Mouse (Mus musculus): ENCODE data around the gene Plcb2. TPM values are rescaled to one million over a fixed set of nuclear protein-coding genes. Genes with fewer than 3 reads are reported as not detected.

Gene Plcb2
- polyA plus RNA-seq (2016; fragmentation: Nextera tagmentation; extraction: Ambion mirVana) = 0.41 and 0.44 TPM in 2 replicates

GRCm38 (mm10) chr2:118728337-118728736 lies at the start of gene Plcb2:
TSS of gene Plcb2 (minus strand) at chr2:118728438.
- 17% methylated on average over 7 of the region's 7 CpGs for WGBS
- H3K27me3 ChIP-seq (replicated peaks; ENCODE audit: low read depth, poor library complexity, severe bottlenecking) = peaks cover 89% of the 10 kb centered on the region
- H3K4me3 ChIP-seq = peak within 1 kb of the TSS; percentile 12; the same call in 1 of the 2 replicates
- H3K4me1 ChIP-seq = peaks cover 15% of the 10 kb centered on the region
- no peaks in the 10 kb centered on the region for H3K9me3 ChIP-seq
- no peak for DNase-seq (ENCODE audit: low spot score)
- no peaks in the 10 kb centered on the region for H3K36me3 ChIP-seq (replicated peaks)
- H3K27ac ChIP-seq (replicated peaks) = 0 out of 2 replicates have a peak within 1 kb of the TSS, but pooled peaks have one; percentile 40

- H3K9me3 ChIP-seq = no peaks in the 10 kb centered on the region
- DNase-seq (ENCODE audit: low spot score) = no peak
- peaks cover 38% of the 10 kb centered on the region for H3K27me3 ChIP-seq (replicated peaks; ENCODE audit: low read depth, poor library complexity, severe bottlenecking)
- WGBS = 70% methylated on average over 2 of the region's 2 CpGs
- no peaks in the 10 kb centered on the region for H3K36me3 ChIP-seq (replicated peaks)
- no peak overlapping the region for H3K27ac ChIP-seq (replicated peaks)
- peaks cover 14% of the 10 kb centered on the region for H3K4me1 ChIP-seq
- no peak overlapping the region for H3K4me3 ChIP-seq
Observed at GRCm38 (mm10) chr2:118776295-118776694, 48.1 kb upstream of the Plcb2 start.

GRCm38 (mm10) chr2:118775846-118776245 lies 47.6 kb upstream of the Plcb2 start:
- H3K27me3 ChIP-seq (replicated peaks; ENCODE audit: low read depth, poor library complexity, severe bottlenecking) = peaks cover 35% of the 10 kb centered on the region

GRCm38 (mm10) chr2:118775396-118775795 lies 47.2 kb upstream of the Plcb2 start:
- Histone ChIP-seq H3K36me3 (replicated peaks) (no peaks in the 10 kb centered on the region), H3K27ac (replicated peaks) (no peak overlapping the region), H3K4me1 (peaks cover 14% of the 10 kb centered on the region), H3K27me3 (replicated peaks; ENCODE audit: low read depth, poor library complexity, severe bottlenecking) (peaks cover 30% of the 10 kb centered on the region), H3K4me3 (no peak overlapping the region), H3K9me3 (no peaks in the 10 kb centered on the region)
- 80% methylated on average over 1 of the region's 1 CpGs for WGBS
- DNase-seq (ENCODE audit: low spot score) = no peak

More at GRCm38 (mm10) chr2:118775846-118776245, 47.6 kb upstream of the Plcb2 start:
- DNase-seq (ENCODE audit: low spot score) = no peak
- Histone ChIP-seq H3K9me3 (no peaks in the 10 kb centered on the region), H3K4me1 (peaks cover 14% of the 10 kb centered on the region), H3K27ac (replicated peaks) (no peak overlapping the region), H3K4me3 (no peak overlapping the region), H3K36me3 (replicated peaks) (no peaks in the 10 kb centered on the region)
- 71% methylated on average over 4 of the region's 4 CpGs for WGBS

GRCm38 (mm10) chr2:118774536-118774935 lies 46.3 kb upstream of the Plcb2 start:
- no peak for DNase-seq (ENCODE audit: low spot score)
- WGBS = 92% methylated on average over 2 of the region's 2 CpGs
- Histone ChIP-seq H3K9me3 (no peaks in the 10 kb centered on the region), H3K36me3 (replicated peaks) (no peaks in the 10 kb centered on the region), H3K27ac (replicated peaks) (no peak overlapping the region), H3K4me1 (peaks cover 8% of the 10 kb centered on the region), H3K4me3 (no peak overlapping the region), H3K27me3 (replicated peaks; ENCODE audit: low read depth, poor library complexity, severe bottlenecking) (peaks cover 26% of the 10 kb centered on the region)

GRCm38 (mm10) chr2:118772158-118772874 lies 44.1 kb upstream of the Plcb2 start, which contains the start of gene Phgr1:
TSS of gene Phgr1 (plus strand) at chr2:118772769.
- 0 out of 2 replicates have a peak, but pooled peaks cover 14% of the 10 kb centered on the region for H3K27me3 ChIP-seq (replicated peaks; ENCODE audit: low read depth, poor library complexity, severe bottlenecking)
- no peaks in the 10 kb centered on the region for H3K9me3 ChIP-seq
- no peak within 1 kb of the TSS for H3K4me3 ChIP-seq
- H3K4me1 ChIP-seq = no peaks in the 10 kb centered on the region
- no peak within 1 kb of the TSS for H3K27ac ChIP-seq (replicated peaks)
- no peaks in the 10 kb centered on the region for H3K36me3 ChIP-seq (replicated peaks)
- DNase-seq (ENCODE audit: low spot score) = no peak
- 79% methylated on average over 6 of the region's 6 CpGs for WGBS

GRCm38 (mm10) chr2:118766041-118767033 lies 38.1 kb upstream of the Plcb2 start:
- DNase-seq (ENCODE audit: low spot score) = no peak
- Histone ChIP-seq H3K4me1 (peaks cover 31% of the 10 kb centered on the region), H3K27ac (replicated peaks) (no peak overlapping the region), H3K9me3 (no peaks in the 10 kb centered on the region), H3K27me3 (replicated peaks; ENCODE audit: low read depth, poor library complexity, severe bottlenecking) (peaks cover 31% of the 10 kb centered on the region), H3K4me3 (no peak overlapping the region), H3K36me3 (replicated peaks) (no peaks in the 10 kb centered on the region)
- 73% methylated on average over 10 of the region's 10 CpGs for WGBS

GRCm38 (mm10) chr2:118764875-118765274 lies 36.6 kb upstream of the Plcb2 start:
- Histone ChIP-seq H3K27ac (replicated peaks) (no peak overlapping the region), H3K36me3 (replicated peaks) (no peaks in the 10 kb centered on the region), H3K4me1 (peaks cover 34% of the 10 kb centered on the region), H3K4me3 (no peak overlapping the region), H3K9me3 (no peaks in the 10 kb centered on the region), H3K27me3 (replicated peaks; ENCODE audit: low read depth, poor library complexity, severe bottlenecking) (peaks cover 46% of the 10 kb centered on the region)
- 82% methylated on average over 5 of the region's 5 CpGs for WGBS
- no peak for DNase-seq (ENCODE audit: low spot score)

- Histone ChIP-seq H3K4me1 (peaks cover 34% of the 10 kb centered on the region), H3K4me3 (0 out of 2 replicates have a peak overlapping the region, but pooled peaks have one; percentile 1), H3K36me3 (replicated peaks) (no peaks in the 10 kb centered on the region), H3K9me3 (no peaks in the 10 kb centered on the region), H3K27me3 (replicated peaks; ENCODE audit: low read depth, poor library complexity, severe bottlenecking) (peaks cover 52% of the 10 kb centered on the region), H3K27ac (replicated peaks) (no peak overlapping the region)
- WGBS = 24% methylated on average over 11 of the region's 11 CpGs
- DNase-seq (ENCODE audit: low spot score) = peak; percentile 67
Observed at GRCm38 (mm10) chr2:118764094-118764831, 36.0 kb upstream of the Plcb2 start.

GRCm38 (mm10) chr2:118763469-118763868 lies 35.2 kb upstream of the Plcb2 start:
- H3K9me3 ChIP-seq = no peaks in the 10 kb centered on the region
- no peak overlapping the region for H3K27ac ChIP-seq (replicated peaks)
- no peaks in the 10 kb centered on the region for H3K36me3 ChIP-seq (replicated peaks)
- H3K4me1 ChIP-seq = peaks cover 34% of the 10 kb centered on the region
- DNase-seq (ENCODE audit: low spot score) = no peak
- H3K4me3 ChIP-seq = no peak overlapping the region
- peaks cover 60% of the 10 kb centered on the region for H3K27me3 ChIP-seq (replicated peaks; ENCODE audit: low read depth, poor library complexity, severe bottlenecking)
- 66% methylated on average over 7 of the region's 7 CpGs for WGBS

- H3K4me1 ChIP-seq = peaks cover 34% of the 10 kb centered on the region
- H3K27ac ChIP-seq (replicated peaks) = peak overlapping the region; percentile 82
- peak overlapping the region; percentile 46 for H3K4me3 ChIP-seq
- DNase-seq (ENCODE audit: low spot score) = no peak
- H3K27me3 ChIP-seq (replicated peaks; ENCODE audit: low read depth, poor library complexity, severe bottlenecking) = peaks cover 67% of the 10 kb centered on the region
- H3K36me3 ChIP-seq (replicated peaks) = no peaks in the 10 kb centered on the region
- 13% methylated on average over 10 of the region's 10 CpGs for WGBS
- no peaks in the 10 kb centered on the region for H3K9me3 ChIP-seq
Observed at GRCm38 (mm10) chr2:118762784-118763148, 34.5 kb upstream of the Plcb2 start.

Data from embryonic facial prominence, embryonic 10.5 days (tissue).